Mouse (Mus musculus) embryo, embryonic 9.5 days (tissue): ENCODE measurements around the gene Entr1.

Experiments used
- DNase-seq: peaks from one replicate; pipeline ENCODE4 v3.0.0-alpha.2; 2017; ENCODE audit errors: extremely low spot score

Entr1 gene

DNA sequence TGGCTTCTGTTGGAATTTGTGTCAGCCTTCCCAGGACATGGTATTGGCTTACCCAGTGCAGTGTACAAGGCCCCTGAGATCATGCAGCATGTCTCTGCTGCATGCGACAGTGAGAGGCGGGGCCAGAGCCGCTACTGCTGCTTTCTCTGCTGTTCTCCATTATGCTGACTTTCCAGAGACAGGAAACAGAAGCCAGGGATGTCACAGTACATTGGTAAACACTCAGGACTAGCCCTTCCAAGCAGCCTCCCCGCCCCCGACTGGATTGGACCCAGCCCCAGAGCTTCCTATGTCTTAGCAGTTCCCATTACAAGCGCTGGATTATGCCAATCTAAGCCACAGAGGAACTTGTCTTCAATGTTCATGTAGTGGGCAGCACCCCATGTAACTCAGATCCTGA lies 40.9 kb downstream of the Entr1 start:
- no peak for DNase-seq

DNA sequence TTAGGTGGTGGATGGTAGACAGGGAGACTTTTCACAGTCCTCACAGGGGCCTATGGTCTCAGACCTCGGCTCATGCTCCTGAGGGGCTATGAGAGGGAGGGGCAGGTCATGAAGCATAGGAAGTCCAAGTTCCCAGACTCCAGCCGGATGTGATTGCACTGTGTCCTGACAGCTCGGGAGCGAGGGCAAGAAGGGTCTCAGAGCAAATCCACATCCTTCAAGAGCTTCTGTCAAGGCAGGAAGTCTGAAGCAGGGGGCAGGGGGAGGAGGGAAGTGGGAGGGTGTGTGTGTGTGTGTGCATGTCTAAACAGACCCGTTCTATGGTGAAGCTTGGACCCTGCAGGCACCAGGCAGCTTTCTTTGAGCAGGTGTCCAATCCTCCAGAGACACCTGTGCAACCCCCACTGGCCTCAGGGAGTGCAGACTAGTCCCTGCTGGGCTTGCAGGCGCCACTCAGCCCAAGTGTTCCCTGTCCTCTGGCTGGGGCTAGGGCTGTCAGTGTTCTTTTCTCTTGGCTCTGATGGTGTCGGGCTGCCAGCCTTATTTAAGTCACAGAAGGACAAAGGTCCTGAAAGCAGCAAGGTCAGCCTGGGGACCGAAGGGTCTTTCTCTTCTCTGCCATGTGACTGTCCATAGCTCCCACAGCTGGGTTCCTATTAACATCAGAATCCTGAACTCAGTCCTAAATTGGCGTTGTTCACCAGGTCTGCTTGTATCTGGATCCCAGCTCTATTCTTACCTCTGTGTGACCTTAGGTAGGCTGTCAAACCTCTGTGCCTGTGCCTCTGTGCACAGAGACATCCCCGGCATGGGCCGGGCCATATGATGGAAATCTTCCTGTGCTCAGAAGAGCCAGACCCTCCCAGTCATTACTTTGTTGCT lies 46.3 kb downstream of the Entr1 start:
- no peak for DNase-seq

DNA sequence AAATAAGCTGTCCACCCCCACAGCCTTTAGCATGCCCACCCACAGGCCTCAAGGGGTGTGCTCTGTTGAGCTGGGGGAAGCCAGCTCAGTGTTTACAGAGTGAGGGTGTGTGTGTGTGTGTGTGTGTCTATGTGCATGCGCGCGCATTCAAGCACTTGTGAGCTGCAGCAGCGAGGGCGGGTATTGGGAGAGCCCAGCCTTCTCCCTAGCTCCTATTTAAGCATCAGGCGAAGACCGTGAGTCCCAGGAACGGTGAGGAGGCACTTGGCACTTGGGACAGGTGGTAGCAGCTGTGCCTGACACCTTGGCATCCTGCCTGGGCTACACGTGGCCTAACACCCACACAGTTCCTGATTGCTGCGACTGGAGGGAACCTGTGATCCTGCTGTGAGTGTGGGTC lies 47.1 kb downstream of the Entr1 start:
- no peak for DNase-seq

DNA sequence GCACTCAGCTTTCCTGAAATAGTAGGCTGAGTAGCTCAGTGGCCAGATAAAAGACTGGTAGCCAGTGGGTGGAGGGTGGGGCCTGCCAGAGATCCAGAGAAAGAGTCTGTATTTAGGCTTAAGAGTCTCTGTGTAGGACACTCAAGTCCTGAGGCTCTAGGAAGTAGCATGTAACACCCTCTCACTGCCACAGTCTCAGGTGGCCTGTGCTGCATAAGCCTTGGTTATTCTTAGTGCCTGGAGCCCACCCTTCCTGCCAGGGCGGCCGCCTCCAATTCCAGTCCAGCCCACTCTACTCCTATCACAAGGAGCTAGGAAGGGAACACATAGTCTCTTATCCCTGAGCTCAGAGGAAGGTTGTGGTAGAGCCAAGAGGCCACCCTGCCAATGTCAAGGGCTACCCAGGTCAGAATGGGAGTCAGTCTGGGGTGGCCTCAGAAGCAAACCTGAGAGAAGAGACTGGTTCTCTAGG lies 47.6 kb downstream of the Entr1 start:
- no peak for DNase-seq

DNA sequence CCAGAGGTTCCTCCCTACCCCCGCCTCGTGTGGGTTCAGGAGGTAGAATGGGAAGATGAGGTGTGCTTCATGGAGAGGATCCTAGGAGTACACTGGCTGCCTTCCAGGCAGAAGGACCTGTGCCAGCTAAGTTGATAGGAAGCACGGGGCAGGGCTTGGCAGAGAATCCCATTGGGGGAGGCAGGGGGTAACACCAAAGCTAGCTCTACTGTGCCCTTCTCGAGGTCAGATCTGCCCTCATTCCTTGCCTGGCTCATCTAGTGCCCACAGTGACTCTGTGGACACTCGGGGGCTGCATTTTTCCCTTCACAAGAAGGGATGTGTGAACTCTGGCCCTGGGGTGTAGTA lies 49.9 kb downstream of the Entr1 start:
- DNase-seq: no peak

DNA sequence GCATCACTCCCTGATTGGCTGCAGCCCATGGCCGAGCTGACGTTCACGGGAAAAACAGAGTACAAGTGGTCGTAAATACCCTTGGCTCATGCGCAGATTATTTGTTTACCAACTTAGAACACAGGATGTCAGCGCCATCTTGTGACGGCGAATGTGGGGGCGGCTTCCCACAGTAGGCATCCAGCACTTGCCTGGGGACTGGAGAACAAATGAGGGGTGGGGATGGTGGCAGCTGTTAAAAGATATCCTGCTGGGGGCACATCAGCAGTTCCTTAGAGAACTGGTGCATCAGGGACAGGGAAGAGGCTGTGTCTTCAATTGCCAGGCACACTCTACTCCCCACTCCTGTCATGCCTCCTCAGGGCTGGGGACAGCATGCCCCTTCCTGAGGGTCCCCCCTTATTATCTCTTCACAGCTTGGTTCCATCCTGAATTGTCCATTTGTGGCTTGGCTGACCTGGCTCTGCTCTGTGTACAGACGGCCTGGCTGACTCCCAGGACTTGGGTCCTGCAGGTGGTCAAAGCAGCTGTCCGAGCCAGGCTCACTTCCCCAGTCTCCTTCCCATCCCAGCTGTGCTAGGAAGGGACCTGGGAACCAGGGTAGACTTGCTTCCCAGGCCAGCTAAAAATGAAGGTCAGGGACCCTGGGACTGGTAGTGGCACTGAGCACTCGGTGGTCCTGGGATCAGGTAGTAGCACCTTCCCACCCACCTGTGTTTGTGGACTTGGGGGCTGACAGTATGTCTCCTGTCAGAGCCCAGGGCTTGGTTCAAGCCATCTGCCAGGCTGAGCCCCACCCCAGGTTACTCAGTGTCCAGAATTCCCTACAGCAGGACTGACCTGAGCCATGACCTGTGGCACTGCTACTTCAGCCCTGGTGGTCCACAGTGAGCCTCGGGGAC lies 50.6 kb downstream of the Entr1 start:
- no peak for DNase-seq
